Mouse (Mus musculus): ENCODE data around the gene Fam219a. TPM values are rescaled to one million over a fixed set of nuclear protein-coding genes. Genes with fewer than 3 reads are reported as not detected.

Fam219a gene
- total RNA-seq (2021), result 100 to 1,000 TPM; 199 to 201 TPM

- intact Hi-C loops (cut with DNase I), result loop anchor here (5.0 kb wide), 1 partner anchor 38 kb away; no protein-coding TSS in a partner anchor
- DNase-seq (ENCODE audit: extremely low spot score in 1 of 2, low spot score in 2 of 2), result peak; percentile 98 to 99
These were observed at the start of gene Fam219a, which contains the start of gene Dnaic1 for GRCm38 (mm10) chr4:41569411-41569885. Gene Fam219a (minus strand): TSS chr4:41569538. Gene Dnaic1 (plus strand): TSS chr4:41569775.

DNA sequence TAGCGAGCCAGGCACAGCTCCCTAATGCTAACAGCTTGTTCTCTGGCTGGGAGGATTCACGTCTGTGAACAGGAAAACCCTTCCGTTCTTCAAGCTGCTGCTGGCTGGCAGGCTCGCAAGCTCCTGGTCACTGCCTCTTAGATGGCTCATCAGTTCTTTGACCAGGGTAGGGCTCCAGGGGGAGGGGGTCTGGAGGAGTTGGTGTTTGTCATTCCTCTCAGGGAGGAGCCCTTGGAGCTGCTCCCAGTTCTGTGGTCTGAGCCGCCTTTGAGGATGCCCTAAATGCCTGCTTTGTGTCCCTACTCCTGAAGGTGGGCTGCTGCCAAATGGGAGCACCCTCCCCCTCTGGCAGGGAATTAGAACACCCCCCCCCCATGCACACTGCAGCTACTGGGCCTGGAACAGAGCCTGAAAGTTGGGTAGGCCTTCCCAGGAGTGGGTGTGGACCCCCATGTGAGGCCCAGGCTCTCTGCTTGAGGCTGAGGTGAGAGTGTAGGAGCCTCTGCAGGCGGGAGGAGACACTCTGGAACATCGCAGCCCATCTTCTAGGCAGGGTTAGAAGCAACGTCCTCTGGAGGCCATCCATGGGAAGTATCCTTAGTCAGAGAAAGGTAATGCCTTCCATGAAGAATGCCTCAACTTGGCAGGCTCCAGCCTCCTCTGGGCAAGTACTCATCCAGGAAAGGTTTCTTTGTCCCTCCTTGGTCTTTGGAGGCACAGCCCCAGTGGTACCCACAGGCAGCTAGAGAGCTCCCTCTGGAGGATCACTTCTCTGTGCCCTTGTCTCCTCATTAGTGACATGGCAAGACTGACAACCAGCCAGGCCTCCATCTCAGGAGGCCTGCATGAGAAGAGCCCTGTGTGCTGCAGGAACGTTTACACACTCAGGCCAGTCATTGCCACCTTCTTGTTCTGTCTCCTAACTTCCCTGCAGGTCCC lies 46.6 kb upstream of the Fam219a start:
- intact Hi-C loops (cut with DNase I), result loop anchor here (5.0 kb wide), 1 partner anchor 149 kb away; the partner anchor contains the start of gene Nudt2
- DNase-seq (ENCODE audit: extremely low spot score in 1 of 2, low spot score in 2 of 2), result peak; percentile 81 to 88

DNA sequence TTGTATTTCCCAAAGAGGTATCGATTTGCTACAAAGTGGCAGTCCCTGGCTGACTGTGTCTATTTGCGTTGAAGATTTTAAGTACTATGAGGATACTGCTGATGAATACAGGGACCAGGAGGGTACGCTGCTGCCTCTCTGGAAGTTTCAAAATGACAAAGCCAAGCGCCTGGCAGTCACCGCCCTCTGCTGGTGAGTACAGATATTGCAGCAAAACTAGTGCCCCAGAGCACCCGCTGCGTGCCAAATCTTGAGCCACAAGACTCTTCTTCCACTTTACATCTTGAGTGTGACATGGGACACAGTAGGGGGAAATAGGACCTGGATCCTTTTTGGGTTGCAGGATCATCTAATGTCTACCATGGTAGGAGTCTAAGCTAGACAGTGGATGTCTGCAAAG lies 44.8 kb upstream of the Fam219a start:
- DNase-seq (ENCODE audit: extremely low spot score in 1 of 2, low spot score in 2 of 2), result peak; percentile 85 to 86
- intact Hi-C loops (cut with DNase I), result loop anchor here (5.0 kb wide), 1 partner anchor 92 kb away; no protein-coding TSS in a partner anchor

GRCm38 (mm10) chr4:41612166-41612565 lies 42.8 kb upstream of the Fam219a start:
- DNase-seq (ENCODE audit: extremely low spot score in 1 of 2, low spot score in 2 of 2), result peak in 1 of 2 experiments; percentile 51
- intact Hi-C loops (cut with DNase I), result loop anchor here (5.0 kb wide), 1 partner anchor 90 kb away; no protein-coding TSS in a partner anchor

DNA sequence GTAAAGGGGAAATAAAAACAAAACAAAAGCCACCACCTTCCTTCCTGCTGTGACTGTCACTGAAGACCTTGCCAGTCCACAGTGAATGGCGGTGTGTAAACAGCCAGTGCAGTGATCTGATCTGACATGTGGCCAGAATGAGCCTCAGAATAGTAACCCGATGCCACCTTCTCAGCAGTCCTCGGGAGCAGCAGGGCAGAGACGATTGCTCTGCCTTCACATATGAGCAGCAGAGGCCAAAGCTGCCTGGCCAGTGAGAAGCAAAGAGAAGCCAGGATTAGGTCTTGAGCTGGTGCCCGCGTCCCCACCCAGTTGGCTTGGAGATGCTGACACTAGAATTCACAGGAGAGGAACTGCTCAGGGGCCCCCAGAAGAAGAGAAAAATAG lies 41.2 kb upstream of the Fam219a start:
- DNase-seq (ENCODE audit: extremely low spot score in 1 of 2, low spot score in 2 of 2), result no peak
- intact Hi-C loops (cut with DNase I), result loop anchor here (5.0 kb wide), 1 partner anchor 88 kb away; no protein-coding TSS in a partner anchor

- intact Hi-C loops (cut with DNase I), result loop anchor here (5.0 kb wide), 3 partner anchors 43 to 97 kb away; partner anchors contain the start of genes Dnaic1 and Fam219a
- no peak for DNase-seq (ENCODE audit: extremely low spot score in 1 of 2, low spot score in 2 of 2)
These were observed 40.6 kb upstream of the Fam219a start for GRCm38 (mm10) chr4:41609681-41610593.

GRCm38 (mm10) chr4:41606784-41607183 lies 37.4 kb upstream of the Fam219a start:
- intact Hi-C loops (cut with DNase I), result loop anchor here (5.0 kb wide), 2 partner anchors 39 to 101 kb away; partner anchors contain the start of genes Dnaic1 and Fam219a
- DNase-seq (ENCODE audit: extremely low spot score in 1 of 2, low spot score in 2 of 2), result no peak

- intact Hi-C loops (cut with DNase I), result loop anchor here (5.0 kb wide), 2 partner anchors 37 to 103 kb away; partner anchors contain the start of genes Dnaic1 and Fam219a
- DNase-seq (ENCODE audit: extremely low spot score in 1 of 2, low spot score in 2 of 2), result no peak
These were observed 35.4 kb upstream of the Fam219a start for GRCm38 (mm10) chr4:41604476-41605396.

- intact Hi-C loops (cut with DNase I), result no loop called here
- no peak for DNase-seq (ENCODE audit: extremely low spot score in 1 of 2, low spot score in 2 of 2)
These were observed 33.5 kb upstream of the Fam219a start for GRCm38 (mm10) chr4:41602818-41603217.

GRCm38 (mm10) chr4:41583353-41583752 lies 14.0 kb upstream of the Fam219a start:
- no peak for DNase-seq (ENCODE audit: extremely low spot score in 1 of 2, low spot score in 2 of 2)
- intact Hi-C loops (cut with DNase I), result no loop called here

DNA sequence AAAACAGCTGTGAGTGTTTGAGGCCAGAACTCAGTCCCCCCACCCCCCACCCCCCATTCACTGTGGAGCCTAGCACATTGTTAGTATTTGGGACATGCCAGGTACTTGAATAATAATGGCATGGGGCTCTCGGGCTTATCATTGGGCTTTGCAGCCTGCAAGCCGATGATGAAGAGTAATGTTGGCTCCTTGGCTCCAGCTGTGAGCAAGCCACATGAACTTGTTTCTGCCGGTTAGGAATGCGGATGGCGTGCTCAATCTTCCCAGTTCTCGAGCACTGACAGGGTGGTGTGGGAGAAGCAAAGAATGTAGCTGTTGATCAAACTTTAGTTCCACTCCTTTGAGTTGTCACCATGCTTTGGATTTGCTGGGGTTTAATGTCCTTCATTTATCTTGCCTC lies 6.6 kb upstream of the Fam219a start:
- no peak for DNase-seq (ENCODE audit: extremely low spot score in 1 of 2, low spot score in 2 of 2)

GRCm38 (mm10) chr4:41573492-41573891 lies 4.2 kb upstream of the Fam219a start:
- DNase-seq (ENCODE audit: extremely low spot score in 1 of 2, low spot score in 2 of 2), result no peak
- intact Hi-C loops (cut with DNase I), result no loop called here

More for the DNA sequence above, 6.6 kb upstream of the Fam219a start:
- intact Hi-C loops (cut with DNase I), result no loop called here

DNA sequence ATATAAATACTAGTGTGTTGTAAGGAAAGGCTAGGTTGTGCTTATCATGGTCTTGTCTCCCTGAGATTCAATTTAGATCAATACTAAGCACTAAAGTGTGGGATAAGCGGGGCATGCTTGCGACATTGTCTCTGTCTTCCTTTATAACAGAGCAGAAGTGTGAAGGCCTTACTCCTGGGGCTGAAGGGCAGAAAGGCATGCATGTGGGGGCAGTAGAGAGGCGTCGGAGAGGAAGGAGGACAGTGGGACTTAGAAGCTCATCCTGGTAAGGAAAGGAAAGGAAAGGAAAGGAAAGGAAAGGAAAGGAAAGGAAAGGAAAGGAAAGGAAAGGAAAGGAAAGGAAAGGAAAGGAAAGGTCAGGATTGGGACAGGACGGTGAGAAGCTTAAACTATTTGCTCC lies 2.2 kb upstream of the Fam219a start:
- intact Hi-C loops (cut with DNase I), result no loop called here
- no peak for DNase-seq (ENCODE audit: extremely low spot score in 1 of 2, low spot score in 2 of 2)

DNA sequence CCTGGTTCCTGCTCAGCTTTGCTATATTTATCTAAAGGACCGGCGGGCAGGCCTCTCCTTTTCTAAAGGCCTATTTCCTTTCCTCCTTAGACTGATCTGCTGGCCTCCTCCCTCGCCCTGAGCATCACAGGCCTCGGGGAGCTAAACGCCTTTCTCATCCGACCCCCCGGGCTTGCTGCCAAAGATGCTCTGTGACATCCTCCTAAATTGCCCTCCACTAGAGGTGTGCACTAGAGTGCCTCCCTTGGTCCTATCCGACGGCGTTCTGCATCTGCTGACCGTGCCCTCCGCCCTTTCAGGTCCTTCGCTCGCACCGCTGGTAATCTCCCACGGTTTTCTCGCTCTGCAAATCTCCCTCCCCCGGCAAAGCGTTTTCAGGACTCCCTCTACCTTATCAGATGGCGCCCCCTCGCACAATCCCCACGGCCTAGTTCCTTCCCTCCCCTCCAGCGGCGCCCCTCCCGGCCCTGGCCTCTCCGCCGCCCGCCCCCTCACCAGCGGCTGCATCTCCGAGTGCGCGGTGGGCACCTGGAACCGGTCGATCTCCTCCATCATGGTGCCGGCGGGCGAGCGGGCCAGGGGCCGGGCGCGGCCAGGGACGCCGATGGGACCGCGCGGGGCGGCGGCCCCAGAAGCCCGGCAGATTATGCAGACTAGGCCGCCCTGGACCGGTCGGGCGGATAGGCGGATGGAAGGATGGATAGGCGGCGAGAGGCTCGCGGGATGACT lies 492 bp downstream of the Fam219a start:
- intact Hi-C loops (cut with DNase I), result loop anchor here (5.0 kb wide), 1 partner anchor 38 kb away; no protein-coding TSS in a partner anchor
- DNase-seq (ENCODE audit: extremely low spot score in 1 of 2, low spot score in 2 of 2), result peak; percentile 47 to 82

- peak; percentile 56 to 76 for DNase-seq (ENCODE audit: extremely low spot score in 1 of 2, low spot score in 2 of 2)
- intact Hi-C loops (cut with DNase I), result loop anchor here (5.0 kb wide), 1 partner anchor 39 kb away; no protein-coding TSS in a partner anchor
These were observed 1.1 kb downstream of the Fam219a start for GRCm38 (mm10) chr4:41568239-41568638.

GRCm38 (mm10) chr4:41566123-41566522 lies 3.2 kb downstream of the Fam219a start:
- intact Hi-C loops (cut with DNase I), result loop anchor here (5.0 kb wide), 1 partner anchor 41 kb away; no protein-coding TSS in a partner anchor
- no peak for DNase-seq (ENCODE audit: extremely low spot score in 1 of 2, low spot score in 2 of 2)

DNA sequence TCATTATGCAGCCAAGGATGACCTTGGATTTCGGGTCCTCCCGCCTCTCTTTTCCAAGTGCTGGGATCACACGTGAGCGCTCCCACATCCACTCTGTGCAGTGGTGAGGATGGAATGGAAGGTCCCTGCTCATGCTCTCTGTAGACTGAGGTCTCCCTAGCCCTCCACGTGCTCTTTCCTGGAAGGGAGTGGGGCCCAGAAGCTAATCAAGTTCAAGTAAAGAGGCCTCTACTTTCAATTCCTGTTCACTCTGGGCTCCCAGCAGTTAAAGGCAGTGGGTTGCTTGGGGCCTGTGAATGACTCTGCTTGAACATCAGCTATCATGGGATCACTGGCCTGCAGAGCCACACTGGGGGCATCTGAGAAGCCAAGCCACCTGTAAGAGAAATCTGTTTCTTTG lies 6.0 kb downstream of the Fam219a start:
- DNase-seq (ENCODE audit: extremely low spot score in 1 of 2, low spot score in 2 of 2), result no peak
- intact Hi-C loops (cut with DNase I), result no loop called here
